Mouse (Mus musculus) heart, adult 2 months (tissue): ENCODE measurements around the gene Specc1.
A peak's percentile ranks its signal among the peaks of the same experiment; 100 is the strongest.

Source experiments
- CTCF ChIP-seq: fragments of 200-600 bp; IDR thresholded peaks from 2 replicates; pipeline ENCODE4 v1.8.1; 2022; ENCODE audit warnings: antibody characterized with exemption, mild to moderate bottlenecking, moderate library complexity
- EP300 ChIP-seq: fragments of 200-500 bp; IDR thresholded peaks from 2 replicates; pipeline ENCODE4 v1.6.1; 2011; ENCODE audit warnings: low read depth, low read length, control low read depth; ENCODE audit not compliant: insufficient read depth
- POLR2A ChIP-seq: fragments of 200-500 bp; IDR thresholded peaks from 2 replicates; pipeline ENCODE4 v1.6.1; 2011; ENCODE audit warnings: mild to moderate bottlenecking, low read depth, low read length, control low read depth; ENCODE audit not compliant: insufficient read depth

- TF ChIP-seq POLR2A (no peak), CTCF (peak; percentile 23; the same call in 1 of the 2 replicates), EP300 (no peak)
Measured at GRCm38 (mm10) chr11:61957296-61957813, 792 bp downstream of the Specc1 start.
